Mouse (Mus musculus) urinary bladder, postnatal 14 days (tissue): Measurements from ENCODE around the gene Mmp27.

Experiments used
- DNase-seq: peaks from one replicate; pipeline ENCODE4 v3.0.0; 2021; ENCODE audit warnings: low spot score

Gene Mmp27

DNA sequence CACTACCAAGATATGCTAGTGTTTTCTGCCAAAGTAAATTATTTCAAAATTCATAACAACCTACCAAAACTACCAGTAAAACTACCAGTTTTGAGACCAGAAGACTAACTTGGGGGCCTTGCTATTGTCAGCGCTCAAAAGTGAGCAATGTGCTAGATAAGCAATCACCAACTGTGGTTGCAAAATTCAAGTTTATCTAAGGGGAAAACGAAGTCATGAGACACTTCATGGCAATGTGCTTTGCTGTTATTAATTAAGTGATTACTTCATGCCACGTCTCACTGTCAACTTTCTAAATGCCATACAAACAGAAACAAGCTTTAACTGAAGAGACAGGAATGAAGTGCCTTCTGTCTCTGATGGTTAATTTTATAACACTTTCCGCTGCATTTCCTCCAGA, at the start of gene Mmp27:
Gene Mmp27, plus strand, starts transcription at position 235 of the 400 bp plus-strand sequence.
- DNase-seq = no peak

DNA sequence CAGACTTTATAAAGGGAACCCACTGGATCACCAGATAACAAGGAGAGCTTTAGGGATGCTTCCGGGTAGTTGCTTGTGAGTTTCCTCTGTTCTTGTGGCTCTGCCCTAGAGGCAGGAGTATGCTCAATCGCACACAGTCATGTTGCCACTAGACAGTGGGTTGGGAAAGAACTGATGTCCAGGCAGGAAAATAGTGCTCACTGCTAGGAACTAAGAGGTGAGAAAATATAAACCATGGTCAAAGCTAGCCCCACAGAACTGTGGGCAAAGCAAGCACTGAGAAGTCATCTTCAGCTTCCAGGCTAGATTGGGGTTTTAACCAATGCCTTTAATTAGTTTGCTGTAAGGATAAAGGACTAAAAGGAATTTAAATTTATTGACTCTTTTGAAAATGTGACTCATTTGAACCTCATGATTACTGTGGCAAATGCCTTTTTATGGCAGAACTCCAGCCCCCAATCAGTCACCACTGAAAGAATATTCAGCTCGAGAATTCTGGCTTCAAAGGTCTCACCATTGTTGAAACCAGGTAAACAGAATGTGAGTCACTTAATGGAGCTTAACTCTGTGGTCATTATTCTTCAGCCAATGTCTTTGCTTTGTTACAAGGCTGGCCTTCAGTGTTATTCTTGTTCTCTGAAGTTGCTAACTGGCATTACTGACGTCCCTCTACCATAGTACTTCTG, 44.8 kb upstream of the Mmp27 start:
- no peak for DNase-seq

DNA sequence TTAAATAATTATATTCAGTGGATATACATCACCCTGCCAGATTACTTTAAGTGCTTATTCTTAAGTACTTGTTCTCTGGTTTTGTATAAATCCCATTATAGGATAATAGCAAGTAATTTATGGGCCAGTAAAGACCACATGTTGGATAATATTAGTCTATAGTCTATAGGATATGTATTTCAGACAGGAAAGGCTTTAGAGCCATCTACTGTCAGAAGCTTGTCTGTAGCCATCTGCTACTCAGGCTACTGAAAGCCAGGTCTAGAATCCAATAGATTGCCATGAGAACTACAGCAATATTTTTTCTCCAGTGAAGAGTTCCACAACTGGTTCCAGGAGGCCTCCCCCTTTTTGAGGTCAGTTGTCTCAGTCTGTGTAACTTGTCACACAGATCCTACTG, 28.4 kb upstream of the Mmp27 start:
- no peak for DNase-seq

DNA sequence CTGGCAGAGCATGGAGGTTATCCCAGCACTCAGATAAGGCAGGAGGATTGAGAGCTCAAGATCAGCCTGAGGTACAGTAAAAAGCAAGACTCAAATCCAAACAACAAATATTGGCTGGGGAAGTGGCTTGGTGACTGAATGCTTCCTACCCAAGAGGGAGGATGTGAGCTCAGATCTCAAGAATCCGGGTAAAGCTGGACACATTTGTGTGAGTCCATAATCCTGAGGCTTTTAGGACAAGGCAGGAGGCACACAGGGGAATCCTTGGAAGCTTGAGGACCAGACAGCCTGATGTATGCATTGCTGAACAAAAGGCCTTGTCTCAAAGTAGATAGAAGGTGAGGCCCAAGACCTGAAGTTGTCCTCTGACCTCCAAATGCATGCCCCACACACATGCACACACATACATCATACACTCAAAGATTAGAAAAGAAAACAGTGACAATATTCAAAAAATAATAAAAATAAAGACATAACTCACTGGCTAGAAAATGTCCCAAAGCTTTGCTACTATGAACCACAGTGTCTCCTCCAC, 26.2 kb upstream of the Mmp27 start:
- DNase-seq = no peak

DNA sequence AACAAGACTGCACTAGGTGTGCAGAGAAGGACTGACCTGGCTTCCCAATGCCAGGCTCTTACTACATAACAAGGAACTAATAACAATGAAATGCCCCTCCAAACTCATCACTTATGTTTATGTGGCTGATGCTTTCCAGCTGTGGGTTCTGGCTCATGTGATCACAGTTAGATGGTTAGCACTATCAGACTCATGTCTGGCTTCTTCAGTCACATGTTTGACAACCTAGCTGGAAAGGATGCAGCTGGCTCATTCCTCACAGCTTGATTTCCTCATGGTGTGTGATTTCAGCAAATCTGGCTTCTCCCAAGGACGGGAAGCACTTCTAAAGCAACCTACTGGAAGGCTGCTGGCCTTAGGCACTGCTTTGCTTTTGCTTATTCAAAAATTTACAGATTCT, 25.7 kb upstream of the Mmp27 start:
- DNase-seq = peak; percentile 36

DNA sequence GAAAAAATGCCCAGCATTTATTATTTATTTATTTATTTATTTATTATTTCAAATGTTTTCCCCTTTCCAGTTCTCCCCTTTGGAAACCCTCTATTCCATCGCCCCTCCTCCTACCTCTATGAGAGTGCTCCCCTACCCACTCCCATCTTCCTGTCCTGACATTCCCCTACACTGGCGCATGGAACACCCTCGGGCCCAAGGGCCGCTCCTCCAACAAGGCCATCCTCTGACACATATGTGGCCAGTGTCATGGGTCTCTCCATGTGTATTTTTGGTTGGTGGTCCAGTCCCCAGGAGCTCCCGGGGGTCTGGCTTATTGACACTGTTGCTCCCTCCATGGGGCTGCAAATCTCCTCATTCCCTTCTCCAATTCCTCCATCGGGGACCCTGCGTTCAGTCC, 25.3 kb upstream of the Mmp27 start:
- DNase-seq = no peak

DNA sequence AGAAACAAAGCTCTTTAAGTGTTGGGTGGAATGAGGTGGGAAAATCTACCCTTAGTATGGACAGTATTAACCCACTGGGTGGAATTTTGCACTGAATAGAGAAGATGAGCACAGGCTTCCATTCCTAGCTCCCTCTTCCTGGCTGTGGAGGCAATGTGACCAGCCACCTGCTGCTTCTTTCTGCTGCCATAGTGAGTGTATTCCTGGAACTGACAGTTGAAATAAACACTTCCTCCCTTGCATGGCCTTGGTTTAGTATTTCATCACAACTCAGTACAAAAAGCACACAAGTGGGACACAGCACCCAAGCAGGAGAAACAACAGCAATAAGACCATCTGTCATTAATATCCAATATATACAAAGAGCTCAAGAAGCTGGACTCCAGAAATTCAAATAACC, 19.3 kb upstream of the Mmp27 start:
- no peak for DNase-seq

DNA sequence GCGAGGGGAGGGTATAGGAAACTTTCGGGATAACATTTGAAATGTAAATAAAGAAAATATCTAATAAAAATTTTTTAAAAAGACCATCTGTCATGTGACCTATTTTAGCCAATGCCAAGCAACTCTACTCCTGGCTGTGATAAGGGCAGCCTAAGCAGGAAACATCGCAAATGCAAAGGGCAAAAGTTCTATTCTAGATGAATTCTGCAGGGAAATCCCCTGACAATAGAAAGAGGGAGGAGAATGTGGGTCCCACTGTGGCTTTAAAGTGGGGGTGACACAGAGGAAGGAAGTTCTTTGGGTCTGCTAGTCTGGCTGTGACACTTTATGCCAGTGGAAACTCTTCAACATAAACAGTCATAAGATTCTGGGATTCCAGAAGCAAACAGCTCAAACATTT, 17.7 kb upstream of the Mmp27 start:
- DNase-seq = no peak

DNA sequence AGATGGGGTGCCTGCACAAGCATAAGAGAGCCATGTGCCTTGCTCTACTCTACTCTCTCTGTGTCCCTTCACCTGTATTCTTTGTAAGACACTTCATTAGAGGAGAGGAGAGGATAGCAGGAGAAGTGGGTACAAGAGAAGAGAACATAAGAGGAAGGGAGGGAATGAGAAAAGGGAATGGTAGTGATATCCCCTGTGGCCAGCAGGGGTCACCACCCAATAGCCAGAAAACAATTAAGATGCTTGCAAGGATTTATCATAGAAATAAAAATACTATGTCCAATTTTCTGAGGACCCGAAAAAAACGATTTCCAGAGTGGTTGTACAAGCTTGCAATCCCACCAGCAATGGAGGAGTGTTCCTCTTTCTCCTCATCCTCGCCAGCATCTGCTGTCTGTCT, 16.8 kb upstream of the Mmp27 start:
- peak; percentile 36 for DNase-seq

DNA sequence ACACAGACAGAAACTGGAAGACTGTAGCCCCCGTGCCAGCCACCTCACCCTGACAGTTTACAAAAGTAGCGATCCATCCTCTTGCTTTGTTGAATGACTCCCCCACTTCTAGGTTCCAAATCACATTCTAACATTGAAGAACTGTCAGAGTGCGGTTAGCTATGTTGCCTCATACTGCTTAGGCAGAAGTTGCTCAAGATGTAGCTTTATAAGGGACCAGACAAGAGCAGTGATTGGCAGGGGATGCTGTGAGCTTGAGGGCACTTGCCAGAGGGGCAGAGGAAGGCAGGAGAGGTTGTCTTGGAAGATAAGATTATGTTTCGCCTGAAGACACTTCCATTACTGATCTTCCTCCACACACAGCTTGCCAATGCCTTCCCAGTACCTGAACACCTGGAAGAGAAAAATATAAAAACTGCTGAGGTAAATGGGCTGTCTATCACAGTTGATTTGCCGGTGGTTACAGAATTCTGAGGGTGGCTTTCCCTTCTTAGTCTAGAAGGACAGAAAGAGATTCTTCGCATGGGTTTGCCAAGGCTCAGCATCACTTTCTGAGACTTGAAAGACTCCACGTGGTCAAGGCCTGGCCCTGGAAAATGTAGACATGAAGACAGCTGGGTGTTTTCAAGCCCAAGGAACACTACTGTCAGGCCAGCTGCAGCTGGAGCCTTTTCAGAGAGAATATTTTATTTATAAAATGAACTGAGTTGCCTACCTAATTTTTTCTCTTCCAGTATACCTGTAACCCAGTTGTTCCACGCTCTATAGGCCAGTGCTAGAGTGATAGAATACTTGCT, 12.8 kb upstream of the Mmp27 start, which contains the start of gene Mmp8:
Gene Mmp8, plus strand, starts transcription at position 236 of the 797 bp plus-strand sequence.
- DNase-seq = no peak

DNA sequence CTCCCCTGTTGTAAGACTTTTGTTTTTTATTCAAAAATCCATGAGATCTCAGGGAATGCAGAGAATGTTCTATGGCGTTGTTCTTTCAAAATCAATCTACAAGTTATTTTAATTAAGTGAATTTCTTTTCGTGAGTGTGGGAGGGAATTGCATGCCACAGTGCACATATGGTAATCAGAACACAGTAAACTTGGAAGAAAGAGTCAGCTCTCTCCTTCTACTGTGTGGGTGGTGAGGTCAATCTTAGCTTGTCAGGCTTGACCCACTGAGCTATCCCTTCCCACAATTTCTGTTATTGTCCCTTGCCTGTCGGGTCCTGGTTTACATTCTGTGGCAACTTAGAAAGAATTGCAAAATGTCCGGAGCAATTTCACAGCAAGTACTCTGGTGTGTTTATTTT, 11.2 kb upstream of the Mmp27 start:
- no peak for DNase-seq

DNA sequence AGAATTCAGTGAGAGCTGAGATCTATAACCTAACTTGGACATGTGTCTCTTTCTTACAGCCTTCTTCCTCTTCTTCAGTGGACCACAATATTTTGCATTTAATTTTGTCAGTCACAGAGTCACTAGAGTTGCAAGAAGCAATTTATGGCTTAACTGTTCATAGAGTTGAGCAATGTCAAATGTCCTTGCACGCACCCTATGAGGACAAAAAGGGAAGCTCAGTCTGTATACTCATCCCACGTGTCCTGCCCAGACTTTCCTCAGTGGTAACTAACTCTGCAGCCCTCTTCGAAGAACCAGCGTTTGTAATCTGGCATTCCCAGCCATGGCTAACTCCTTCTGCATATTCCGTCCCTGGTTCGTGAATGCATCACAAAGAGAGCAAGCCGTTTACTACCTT, 3.8 kb upstream of the Mmp27 start:
- DNase-seq = no peak

DNA sequence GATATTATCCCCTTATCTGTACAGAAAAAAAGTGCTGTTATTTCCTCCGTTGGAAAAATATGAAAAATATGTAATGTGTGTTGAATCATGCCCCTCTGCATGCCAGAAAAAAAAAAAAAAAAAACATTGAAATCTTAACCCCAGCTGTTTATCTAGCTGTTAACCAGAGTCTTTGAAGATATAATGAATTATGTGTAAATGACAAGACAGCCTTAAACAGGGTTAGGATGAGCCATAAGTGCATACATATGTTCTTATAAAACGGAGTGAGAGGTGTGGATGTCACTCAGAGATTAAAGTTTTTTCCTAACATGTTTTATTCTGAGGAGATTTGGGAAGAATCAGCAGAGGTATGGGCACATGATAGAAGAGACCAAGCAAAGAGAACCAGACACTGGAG, 3.3 kb upstream of the Mmp27 start:
- no peak for DNase-seq

DNA sequence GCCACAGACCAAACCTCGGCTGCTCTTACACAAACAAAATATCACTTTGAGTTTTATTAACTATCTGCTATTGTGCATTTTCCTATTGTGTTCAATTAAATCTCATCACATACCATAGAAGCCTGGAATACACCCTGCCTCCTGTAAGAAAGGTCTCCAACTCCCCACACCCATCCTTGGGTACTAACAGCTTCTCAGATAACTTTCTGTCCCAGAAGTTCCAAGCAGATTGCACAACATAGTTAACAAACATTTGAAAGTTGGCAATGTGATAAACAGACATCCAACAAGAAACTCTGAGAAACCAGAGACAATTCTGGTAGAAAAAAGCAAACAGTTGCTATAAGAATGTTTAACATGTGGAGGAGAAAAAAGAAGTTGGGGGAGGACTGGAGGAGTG, 711 bp upstream of the Mmp27 start:
- DNase-seq = no peak

DNA sequence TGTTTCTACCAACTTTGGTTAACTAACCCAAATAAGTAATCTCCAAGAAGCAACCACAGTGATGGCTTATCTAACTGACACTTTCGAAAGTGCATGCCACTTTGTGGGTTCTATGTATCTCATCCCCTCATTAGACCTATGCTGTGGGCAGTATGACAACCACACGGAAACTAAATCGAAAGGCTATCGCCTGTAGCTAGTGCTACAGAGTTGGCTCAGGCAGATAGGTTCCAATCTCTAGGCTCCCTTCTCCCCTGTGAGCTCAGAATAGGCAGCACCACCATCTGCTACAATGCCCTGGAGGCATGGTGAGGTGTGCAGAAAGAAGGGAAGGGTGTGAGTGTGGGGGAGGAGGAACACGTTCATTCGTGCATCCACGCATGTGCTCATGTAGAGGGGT, 992 bp downstream of the Mmp27 start:
- DNase-seq = peak; percentile 9

DNA sequence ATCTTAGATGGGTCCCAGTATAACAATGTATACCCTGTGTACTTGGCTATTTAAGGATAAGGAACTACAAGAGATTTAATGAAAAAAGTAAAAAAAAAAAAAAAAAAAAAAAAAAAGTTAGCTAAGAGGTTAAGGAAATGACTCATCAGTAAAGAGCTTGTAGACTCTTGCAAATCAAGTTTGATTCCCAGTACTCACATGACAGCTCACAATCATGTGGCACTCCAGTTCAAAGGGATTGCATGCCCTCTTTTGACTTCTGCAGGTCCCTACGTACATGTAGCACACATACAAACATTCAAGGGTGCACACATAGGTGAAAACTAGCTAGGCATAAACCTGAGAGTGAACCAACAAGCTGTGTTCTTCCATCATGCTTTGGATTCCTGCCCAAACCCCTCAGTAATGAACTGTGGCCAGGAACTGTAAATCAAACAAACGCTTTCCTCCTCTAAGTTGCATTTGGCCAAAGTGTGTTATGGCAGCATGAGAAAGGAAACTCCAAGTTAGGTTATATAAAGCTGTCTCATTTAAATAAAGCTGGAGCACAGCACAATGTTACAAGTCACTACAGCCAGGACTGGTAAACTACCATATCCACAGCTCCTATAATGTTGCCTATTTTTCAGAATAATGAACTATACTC, 1.6 kb downstream of the Mmp27 start:
- DNase-seq = no peak

DNA sequence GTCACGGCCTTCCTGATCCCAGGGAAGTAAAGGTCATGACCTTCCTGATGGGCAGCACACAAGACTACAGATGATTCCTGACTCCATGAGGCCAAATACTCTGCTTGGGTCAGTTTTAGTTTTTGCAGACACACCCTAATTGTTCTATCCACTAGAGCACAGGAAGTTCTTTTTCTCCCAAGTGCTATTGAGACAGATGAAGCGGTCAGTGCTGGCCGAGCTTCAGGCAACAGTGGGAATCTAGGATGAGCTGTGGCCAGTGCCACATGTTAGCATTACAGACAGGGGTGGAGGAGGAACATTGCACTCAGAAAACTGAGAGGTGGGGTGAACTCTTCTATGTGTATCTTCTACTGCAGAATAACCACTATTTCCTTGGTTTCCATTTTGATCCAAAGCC, 4.3 kb downstream of the Mmp27 start:
- no peak for DNase-seq

DNA sequence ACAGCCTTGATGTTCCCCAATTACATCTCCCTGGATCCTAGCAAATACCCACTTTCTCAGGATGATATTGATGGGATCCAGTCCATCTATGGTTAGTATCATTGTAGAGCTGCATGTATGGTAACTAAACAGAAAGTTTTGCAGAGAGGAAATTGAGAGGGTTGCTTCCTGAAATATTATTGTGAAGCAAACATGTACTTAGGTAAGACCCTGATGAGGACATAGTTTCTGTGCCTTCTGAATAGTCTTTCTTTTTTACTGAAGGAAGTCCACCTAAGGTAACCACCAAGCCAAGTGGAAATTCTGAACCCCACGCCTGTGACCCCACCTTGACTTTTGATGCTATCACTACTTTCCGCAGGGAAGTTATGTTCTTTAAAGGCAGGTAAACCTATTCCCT, 6.2 kb downstream of the Mmp27 start:
- DNase-seq = no peak

DNA sequence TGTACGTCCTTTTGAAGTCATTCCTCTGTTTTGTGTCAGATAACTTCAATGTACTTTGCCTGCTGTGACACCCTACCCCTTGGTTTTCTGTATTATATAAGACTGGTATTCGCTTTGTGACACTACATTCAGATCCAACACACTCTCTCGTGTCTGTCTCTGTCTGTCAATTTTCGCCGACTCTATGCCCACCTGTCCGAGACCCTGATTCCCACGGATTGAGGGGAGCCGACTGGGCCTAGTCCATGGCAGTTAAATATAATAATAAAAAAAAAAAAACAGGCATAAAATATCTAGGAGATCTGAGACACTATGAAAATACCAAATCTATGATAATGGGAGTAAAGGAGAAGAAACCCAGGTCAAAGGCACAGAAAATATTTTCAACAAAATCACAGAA, 18.9 kb downstream of the Mmp27 start:
- no peak for DNase-seq

DNA sequence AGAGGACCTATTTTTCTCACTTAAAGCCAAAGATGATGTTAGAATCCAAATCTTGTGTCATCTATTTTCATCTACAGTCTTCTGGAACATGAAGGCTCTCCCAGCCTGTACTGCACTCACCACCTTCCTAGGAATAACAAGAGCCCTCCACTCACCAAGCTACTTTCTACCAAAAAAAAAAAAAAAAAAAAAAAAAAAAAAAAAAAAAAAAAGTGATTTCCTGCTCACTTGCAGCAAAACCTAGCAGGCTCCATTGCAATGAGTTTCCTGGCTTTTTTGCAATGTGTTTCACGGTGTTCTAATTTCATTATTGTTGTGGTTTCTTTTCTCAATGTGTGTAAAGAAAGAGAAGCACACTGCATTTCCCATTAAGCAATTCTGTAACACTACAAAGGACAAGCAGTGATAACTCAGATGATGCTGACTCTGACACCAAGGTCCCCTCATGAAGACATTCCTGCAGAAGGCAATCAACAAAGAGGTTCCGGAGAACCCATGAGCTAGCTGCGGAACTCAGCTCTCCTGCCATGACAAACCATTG, 22.1 kb downstream of the Mmp27 start:
- DNase-seq = no peak

DNA sequence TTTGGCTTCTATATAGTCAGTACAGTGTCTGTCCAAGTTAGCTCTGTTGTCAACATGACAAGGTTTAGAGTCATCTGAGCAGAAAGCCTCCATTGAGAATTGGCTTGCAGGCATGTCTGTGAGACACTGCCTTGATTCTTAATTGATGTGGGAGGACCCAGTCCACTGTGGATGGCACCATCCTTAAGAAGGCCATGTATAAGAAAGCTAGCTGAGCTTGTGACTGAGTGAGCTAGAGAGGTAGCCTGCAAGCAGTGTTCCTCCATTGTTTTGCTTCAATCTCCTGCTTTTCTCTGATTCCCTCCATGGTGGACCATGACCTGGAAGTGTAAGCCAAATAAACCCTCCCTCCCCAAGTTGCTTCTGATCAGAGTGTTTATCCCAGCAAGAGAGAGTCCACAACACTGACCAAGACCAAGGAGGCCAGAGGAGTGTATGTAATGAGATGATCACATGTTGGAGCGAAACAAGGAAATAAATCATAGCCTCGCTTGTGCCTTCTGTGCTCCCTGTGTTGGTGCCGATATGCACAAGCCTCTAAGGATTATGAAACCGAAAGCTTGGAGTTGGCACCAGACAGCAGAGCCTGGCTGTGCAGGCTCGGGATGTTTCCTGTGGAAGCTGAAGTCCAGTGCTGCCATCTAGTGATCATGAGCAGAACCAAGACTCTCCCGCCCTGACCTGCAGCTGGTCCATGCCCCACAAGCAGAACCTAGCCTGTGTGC, 23.8 kb downstream of the Mmp27 start:
- DNase-seq = peak; percentile 84
